Mouse (Mus musculus) neutrophil, adult 59 days (primary cell): Measurements from ENCODE around the gene H2-Ke6. TPM values are rescaled to one million over a fixed set of nuclear protein-coding genes. Genes with fewer than 3 reads are reported as not detected.

Experiments
- total RNA-seq, 2 experiments: library from RNA; stranded (reverse); gene quantifications; 1 replicate in 1 of 2; 2 replicates in 1 of 2; pipeline ENCODE4 v1.2.4; 2023

Gene H2-Ke6
- 10 to 100 TPM; 69.5 to 70.9 TPM for total RNA-seq

GRCm38 (mm10) chr17:34027656-34028223, at the start of gene H2-Ke6:
Gene H2-Ke6, minus strand, starts transcription at chr17:34028060.

GRCm38 (mm10) chr17:34038878-34039561, 11.2 kb upstream of the H2-Ke6 start, which contains the start of gene Col11a2:
Gene Col11a2, plus strand, starts transcription at chr17:34039437.

GRCm38 (mm10) chr17:34031465-34032173, 3.8 kb upstream of the H2-Ke6 start, which contains the start of the genes Slc39a7 and Rxrb:
Gene Slc39a7, minus strand, starts transcription at chr17:34031682.
Gene Rxrb, plus strand, starts transcription at chr17:34031812.

GRCm38 (mm10) chr17:34024317-34024821, 3.5 kb downstream of the H2-Ke6 start, which contains the start of gene Ring1:
Gene Ring1, minus strand, starts transcription at chr17:34024680.

GRCm38 (mm10) chr17:34000150-34000537, 27.7 kb downstream of the H2-Ke6 start, which contains the start of gene H2-K1:
Gene H2-K1, minus strand, starts transcription at chr17:34000347.

Other genes with a start within 250 kb of the H2-Ke6 start
- 1 to 10 TPM; 1.1 to 1.2 TPM for gene Angptl4, start 246.2 kb downstream of the H2-Ke6 start, total RNA-seq
- gene Kank3, start 217.5 kb downstream of the H2-Ke6 start, total RNA-seq: 1 to 10 TPM; 4.7 to 7.4 TPM
- 1,000 to 10,000 TPM; 1,073 to 1,248 TPM for gene Rps28, start 203.5 kb downstream of the H2-Ke6 start, total RNA-seq
- gene Ndufa7, start 203.5 kb downstream of the H2-Ke6 start, total RNA-seq: 100 to 1,000 TPM; 110 to 135 TPM
- 1 to 10 TPM; 1.1 to 1.5 TPM for gene Cd320, start 185.0 kb downstream of the H2-Ke6 start, total RNA-seq
- gene Gm7029, start 154.2 kb downstream of the H2-Ke6 start, total RNA-seq: not detected
- 10 to 100 TPM; 45.6 to 48.3 TPM for gene Kifc1, start 137.4 kb downstream of the H2-Ke6 start, total RNA-seq
- gene Platr17, start 122.9 kb downstream of the H2-Ke6 start, total RNA-seq: under 1 TPM in 1 of 2 experiments, not detected in 1; 0.66 TPM
- gene Daxx, start 118.6 kb downstream of the H2-Ke6 start, total RNA-seq: 10 to 100 TPM; 42.9 to 43.9 TPM
- 100 to 1,000 TPM; 238 to 240 TPM for gene Tapbp, start 112.2 kb downstream of the H2-Ke6 start, total RNA-seq
- gene Zbtb22, start 112.2 kb downstream of the H2-Ke6 start, total RNA-seq: 10 to 100 TPM; 32.0 to 36.2 TPM
- 100 to 1,000 TPM; 208 to 226 TPM for gene Rgl2, start 98.5 kb downstream of the H2-Ke6 start, total RNA-seq
- 10 to 100 TPM; 56.6 to 57.6 TPM for gene Pfdn6, start 87.7 kb downstream of the H2-Ke6 start, total RNA-seq
- gene Wdr46, start 87.4 kb downstream of the H2-Ke6 start, total RNA-seq: 10 to 100 TPM; 18.7 to 20.9 TPM
- 10 to 100 TPM; 10.7 to 12.0 TPM for gene B3galt4, start 76.6 kb downstream of the H2-Ke6 start, total RNA-seq
- gene Vps52, start 72.2 kb downstream of the H2-Ke6 start, total RNA-seq: 10 to 100 TPM; 51.7 to 59.1 TPM
- gene Rps18, start 72.1 kb downstream of the H2-Ke6 start, total RNA-seq: 100 to 1,000 TPM; 438 to 472 TPM
- 100 to 1,000 TPM; 950 to 982 TPM for gene H2-K1, start 27.7 kb downstream of the H2-Ke6 start, total RNA-seq
- gene Ring1, start 3.4 kb downstream of the H2-Ke6 start, total RNA-seq: 10 to 100 TPM; 13.7 to 14.8 TPM
- 10 to 100 TPM; 60.0 to 81.8 TPM for gene Slc39a7, start 3.6 kb upstream of the H2-Ke6 start, total RNA-seq
- gene Rxrb, start 3.8 kb upstream of the H2-Ke6 start, total RNA-seq: 10 to 100 TPM; 57.4 to 59.4 TPM
- 1 to 10 TPM; 4.2 to 7.9 TPM for gene Col11a2, start 11.4 kb upstream of the H2-Ke6 start, total RNA-seq
- gene H2-Oa, start 64.3 kb upstream of the H2-Ke6 start, total RNA-seq: 1 to 10 TPM; 1.5 to 1.8 TPM
- 10 to 100 TPM; 52.3 to 73.6 TPM for gene H2-DMa, start 91.5 kb upstream of the H2-Ke6 start, total RNA-seq
- gene Brd2, start 94.6 kb upstream of the H2-Ke6 start, total RNA-seq: 100 to 1,000 TPM; 173 to 194 TPM
- 10 to 100 TPM; 23.5 to 25.0 TPM for gene H2-DMb2, start 115.2 kb upstream of the H2-Ke6 start, total RNA-seq
- 10 to 100 TPM; 34.0 to 36.4 TPM for gene H2-DMb1, start 125.0 kb upstream of the H2-Ke6 start, total RNA-seq
- gene Tap1, start 159.5 kb upstream of the H2-Ke6 start, total RNA-seq: 10 to 100 TPM; 52.6 to 57.7 TPM
- gene Psmb9, start 159.7 kb upstream of the H2-Ke6 start, total RNA-seq: 10 to 100 TPM; 87.2 to 92.0 TPM
- gene Psmb8, start 169.7 kb upstream of the H2-Ke6 start, total RNA-seq: 100 to 1,000 TPM in 1 of 2 experiments, 10 to 100 TPM in 1; 99.8 to 111 TPM
- 10 to 100 TPM; 71.9 to 84.9 TPM for gene Tap2, start 175.5 kb upstream of the H2-Ke6 start, total RNA-seq
- gene H2-Ob, start 210.8 kb upstream of the H2-Ke6 start, total RNA-seq: 1 to 10 TPM; 2.9 to 3.4 TPM
- gene H2-Ab1, start 229.6 kb upstream of the H2-Ke6 start, total RNA-seq: 10 to 100 TPM; 45.1 to 87.0 TPM